Mouse (Mus musculus): Measurements from ENCODE around the gene Dgkb.

GRCm38 (mm10) chr12:38451677-38452076 lies 634.2 kb downstream of the Dgkb start:
- TF ChIP-seq USF1 (IDR thresholded peaks at IDR 0.05; ENCODE audit: low read depth) (no peak), TCF12 (IDR thresholded peaks at IDR 0.05; ENCODE audit: insufficient read depth, poor library complexity, severe bottlenecking) (no peak), POLR2AphosphoS2 (IDR thresholded peaks at IDR 0.05; ENCODE audit: insufficient read length, low read depth) (no peak), E2F4 (IDR thresholded peaks at IDR 0.05; ENCODE audit: insufficient read depth) (no peak), POLR2A (IDR thresholded peaks at IDR 0.05; ENCODE audit: insufficient read length, low read depth) (no peak), CEBPB (IDR thresholded peaks at IDR 0.05; ENCODE audit: insufficient read depth, poor library complexity, severe bottlenecking) (no peak), MAX (IDR thresholded peaks at IDR 0.05; ENCODE audit: low read depth) (no peak), MYOD1 (IDR thresholded peaks at IDR 0.05; ENCODE audit: control insufficient read depth in 1 of 3, insufficient read length in 2 of 3, low read depth in 2 of 3) (no peak), SRF (IDR thresholded peaks at IDR 0.05; ENCODE audit: control insufficient read depth, insufficient read length, low read depth) (no peak), TCF3 (IDR thresholded peaks at IDR 0.05; ENCODE audit: insufficient read length, low read depth) (no peak), MYOG (IDR thresholded peaks at IDR 0.05; ENCODE audit: control insufficient read depth in 1 of 3, insufficient read depth in 1 of 3, insufficient read length in 2 of 3, low read depth in 2 of 3) (no peak)
